Mouse (Mus musculus) lung, postnatal 0 days (tissue): Measurements from ENCODE around the gene Sarnp.

ENCODE experiments used
- CTCF ChIP-seq: IDR thresholded peaks from 2 replicates; pipeline ENCODE4 v1.5.1; 2016; ENCODE audit warnings: antibody characterized with exemption, mild to moderate bottlenecking
- EP300 ChIP-seq: IDR thresholded peaks from 2 replicates; pipeline ENCODE4 v1.6.1; 2016; ENCODE audit warnings: antibody characterized with exemption, mild to moderate bottlenecking, control low read depth

DNA sequence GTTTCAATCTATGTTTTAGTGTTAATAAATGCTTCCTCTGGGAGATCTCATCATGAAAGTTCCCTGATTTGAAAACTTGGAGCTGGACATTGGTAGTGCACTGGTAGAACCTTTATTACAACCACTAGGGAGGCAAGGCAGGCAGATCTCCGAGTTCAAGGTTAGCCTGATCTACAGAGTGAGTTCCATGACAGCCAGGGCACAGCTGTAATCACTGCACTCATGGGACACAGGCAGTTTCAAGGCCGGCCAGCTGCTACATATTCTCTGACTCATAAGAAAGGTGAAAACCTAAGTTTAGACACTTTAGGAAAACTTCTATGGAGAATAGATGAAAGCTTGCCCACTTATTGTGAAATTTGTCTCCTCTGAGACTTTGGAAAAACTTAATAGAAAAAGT lies 61.7 kb downstream of the Sarnp start:
- TF ChIP-seq CTCF, result no peak
- TF ChIP-seq EP300, result no peak
